Mouse (Mus musculus): Measurements from ENCODE around the gene Aar2.
"Not testable (repeated sequence)": the region's sequence is repeated elsewhere in the genome, so short reads cannot be mapped to it uniquely, and the experiment has no call there.

The Aar2 gene

GRCm38 (mm10) chr2:156547123-156547891 lies at the start of gene Aar2:
TSS of gene Aar2 (plus strand) at chr2:156547584.
- DNase-seq (ENCODE audit: low spot score) = peak; percentile 66

GRCm38 (mm10) chr2:156497915-156498314 lies 49.5 kb upstream of the Aar2 start:
- DNase-seq (ENCODE audit: low spot score) = peak; percentile 72

GRCm38 (mm10) chr2:156501025-156501424 lies 46.4 kb upstream of the Aar2 start:
- DNase-seq (ENCODE audit: low spot score) = no peak

- no peak for DNase-seq (ENCODE audit: low spot score)
Observed at GRCm38 (mm10) chr2:156505533-156505932, 41.9 kb upstream of the Aar2 start.

- no peak for DNase-seq (ENCODE audit: low spot score)
Observed at GRCm38 (mm10) chr2:156512028-156512427, 35.4 kb upstream of the Aar2 start.

GRCm38 (mm10) chr2:156512561-156512960 lies 34.8 kb upstream of the Aar2 start:
- no peak for DNase-seq (ENCODE audit: low spot score)

GRCm38 (mm10) chr2:156515102-156515501 lies 32.3 kb upstream of the Aar2 start:
- no peak for DNase-seq (ENCODE audit: low spot score)

- peak; percentile 87 for DNase-seq (ENCODE audit: low spot score)
Observed at GRCm38 (mm10) chr2:156515565-156516185, 31.7 kb upstream of the Aar2 start.

GRCm38 (mm10) chr2:156516678-156517077 lies 30.7 kb upstream of the Aar2 start:
- not testable (repeated sequence) for DNase-seq (ENCODE audit: low spot score)

- no peak for DNase-seq (ENCODE audit: low spot score)
Observed at GRCm38 (mm10) chr2:156518306-156518705, 29.1 kb upstream of the Aar2 start.

GRCm38 (mm10) chr2:156519584-156519983 lies 27.8 kb upstream of the Aar2 start:
- DNase-seq (ENCODE audit: low spot score) = no peak

GRCm38 (mm10) chr2:156522994-156523393 lies 24.4 kb upstream of the Aar2 start:
- no peak for DNase-seq (ENCODE audit: low spot score)

GRCm38 (mm10) chr2:156524078-156524477 lies 23.3 kb upstream of the Aar2 start:
- no peak for DNase-seq (ENCODE audit: low spot score)

- DNase-seq (ENCODE audit: low spot score) = no peak
Observed at GRCm38 (mm10) chr2:156529726-156530125, 17.7 kb upstream of the Aar2 start.

- no peak for DNase-seq (ENCODE audit: low spot score)
Observed at GRCm38 (mm10) chr2:156533160-156533559, 14.2 kb upstream of the Aar2 start.

GRCm38 (mm10) chr2:156538817-156539555 lies 8.4 kb upstream of the Aar2 start:
- DNase-seq (ENCODE audit: low spot score) = no peak

- no peak for DNase-seq (ENCODE audit: low spot score)
Observed at GRCm38 (mm10) chr2:156540991-156541390, 6.4 kb upstream of the Aar2 start.

- no peak for DNase-seq (ENCODE audit: low spot score)
Observed at GRCm38 (mm10) chr2:156542410-156542809, 5.0 kb upstream of the Aar2 start.

- DNase-seq (ENCODE audit: low spot score) = no peak
Observed at GRCm38 (mm10) chr2:156543804-156544203, 3.6 kb upstream of the Aar2 start.

GRCm38 (mm10) chr2:156552421-156552820 lies 5.0 kb downstream of the Aar2 start:
- DNase-seq (ENCODE audit: low spot score) = no peak

GRCm38 (mm10) chr2:156561808-156562207 lies 14.4 kb downstream of the Aar2 start:
- no peak for DNase-seq (ENCODE audit: low spot score)

- DNase-seq (ENCODE audit: low spot score) = peak; percentile 74
Observed at GRCm38 (mm10) chr2:156563557-156563956, 16.2 kb downstream of the Aar2 start.

- no peak for DNase-seq (ENCODE audit: low spot score)
Observed at GRCm38 (mm10) chr2:156566512-156566911, 19.1 kb downstream of the Aar2 start.
